Mouse (Mus musculus) midbrain, embryonic 16.5 days (tissue): ENCODE data around the gene Acvrl1. TPM values are rescaled to one million over a fixed set of nuclear protein-coding genes. Genes with fewer than 3 reads are reported as not detected.

ENCODE experiments used
- microRNA-seq: library from miRNA; unstranded; fragments of <30 nt; microRNA quantifications from one replicate; pipeline ENCODE4, GENCODE M21; 2017
- polyA plus RNA-seq: library from polyadenylated mRNA; unstranded; fragments of >200 nt; fragmentation: Nextera tagmentation; extraction: Ambion mirVana; gene quantifications from 2 replicates; pipeline ENCODE4 v1.2.1, GENCODE M21; 2015

Acvrl1 gene
- polyA plus RNA-seq, 1 experiment from 2014 or later: 8.0 TPM

Small RNA genes within 50 kb of the gene (microRNA-seq; reads per million reads assigned to microRNA genes)
- gene Mir6962: 1.2 reads per million

Other genes with a start within 250 kb of the Acvrl1 start
- not detected in 2 replicates for gene Gm47841, start 81.1 kb upstream of the Acvrl1 start, polyA plus RNA-seq
- 0.04 TPM in 1 of 2 replicates, not detected in the other for gene Fignl2, start 50.0 kb upstream of the Acvrl1 start, polyA plus RNA-seq
- gene Ankrd33, start 12.8 kb upstream of the Acvrl1 start, polyA plus RNA-seq: not detected in 2 replicates
- gene Acvr1b, start 45.5 kb downstream of the Acvrl1 start, polyA plus RNA-seq: 22.1 and 24.5 TPM in 2 replicates
- 0.95 and 1.1 TPM in 2 replicates for gene Grasp, start 95.7 kb downstream of the Acvrl1 start, polyA plus RNA-seq
- 5.0 and 6.4 TPM in 2 replicates for gene Nr4a1, start 125.7 kb downstream of the Acvrl1 start, polyA plus RNA-seq
- 74.8 and 79.8 TPM in 2 replicates for gene Atg101, start 155.8 kb downstream of the Acvrl1 start, polyA plus RNA-seq
- gene 6030408B16Rik, start 164.7 kb downstream of the Acvrl1 start, polyA plus RNA-seq: 0.19 and 0.26 TPM in 2 replicates
- 0.10 TPM in 2 replicates for gene Krt80, start 241.6 kb downstream of the Acvrl1 start, polyA plus RNA-seq